Mouse (Mus musculus) macrophage (primary cell): ENCODE results near the gene Vmn1r4. TPM values are rescaled to one million over a fixed set of nuclear protein-coding genes. Genes with fewer than 3 reads are reported as not detected.

Experiments used
- H3K27ac ChIP-seq: fragments of 350-480 bp; formaldehyde crosslinking; 2 replicates; pipeline ENCODE4 v1.9.0; 2021
- H3K36me3 ChIP-seq: fragments of 350-480 bp; formaldehyde crosslinking; 2 replicates; pipeline ENCODE4 v1.9.0; 2021; ENCODE audit errors: inconsistent target
- H3K4me3 ChIP-seq: fragments of 350-480 bp; formaldehyde crosslinking; 2 replicates; pipeline ENCODE4 v1.9.0; 2021; ENCODE audit errors: inconsistent target
- H3K79me2 ChIP-seq: fragments of 350-480 bp; formaldehyde crosslinking; 2 replicates; pipeline ENCODE4 v1.9.0; 2021; ENCODE audit errors: inconsistent target
- WGBS: methylation state at CpG from one replicate; pipeline ENCODE4 v1.1.7; 2026; ENCODE audit warnings: inconsistent platforms; ENCODE audit not compliant: missing documents; 5-methylcytosine and 5-hydroxymethylcytosine counted together
- polyA plus RNA-seq: library from polyadenylated mRNA; stranded (reverse); fragments of 250-400 nt; gene quantifications from 3 replicates; pipeline ENCODE4 v1.2.4, GENCODE M21; 2018; ENCODE audit warnings: inconsistent platforms

Vmn1r4 gene
- polyA plus RNA-seq, 1 experiment from 2014 or later, result 0.09 TPM

GRCm38 (mm10) chr6:56932464-56932863 lies 8.6 kb downstream of the Vmn1r4 start:
- WGBS, result 72% methylated on average over 2 of the region's 2 CpGs
- Histone ChIP-seq H3K79me2 (no peaks in the 10 kb centered on the region), H3K4me3 (no peak overlapping the region), H3K27ac (no peak overlapping the region), H3K36me3 (no peaks in the 10 kb centered on the region)

GRCm38 (mm10) chr6:56934366-56934765 lies 10.6 kb downstream of the Vmn1r4 start:
- Histone ChIP-seq H3K79me2 (no peaks in the 10 kb centered on the region), H3K36me3 (no peaks in the 10 kb centered on the region), H3K4me3 (no peak overlapping the region), H3K27ac (no peak overlapping the region)
- 36% methylated on average over 4 of the region's 4 CpGs for WGBS

GRCm38 (mm10) chr6:56956436-56956835 lies 32.6 kb downstream of the Vmn1r4 start:
- no peaks in the 10 kb centered on the region for H3K79me2 ChIP-seq
- H3K4me3 ChIP-seq, result no peak overlapping the region
- H3K36me3 ChIP-seq, result no peaks in the 10 kb centered on the region
- WGBS, result 86% methylated on average over 5 of the region's 5 CpGs
- no peak overlapping the region for H3K27ac ChIP-seq

- no peak within 1 kb of the TSS for H3K27ac ChIP-seq
Measured at GRCm38 (mm10) chr6:56969973-56970372, 46.2 kb downstream of the Vmn1r4 start, which contains the start of gene Vmn1r5. TSS of gene Vmn1r5 (plus strand) at chr6:56970273.

GRCm38 (mm10) chr6:56996943-56997342 lies 73.1 kb downstream of the Vmn1r4 start, which contains the start of gene Vmn1r6:
TSS of gene Vmn1r6 (plus strand) at chr6:56997243.
- no peaks in the 10 kb centered on the region for H3K79me2 ChIP-seq
- no peak within 1 kb of the TSS for H3K27ac ChIP-seq
- H3K4me3 ChIP-seq, result no peak within 1 kb of the TSS
- no peaks in the 10 kb centered on the region for H3K36me3 ChIP-seq
- WGBS, result 88% methylated on average over 2 of the region's 2 CpGs

More at GRCm38 (mm10) chr6:56969973-56970372, 46.2 kb downstream of the Vmn1r4 start, which contains the start of gene Vmn1r5:
- no peaks in the 10 kb centered on the region for H3K79me2 ChIP-seq
- no peaks in the 10 kb centered on the region for H3K36me3 ChIP-seq
- H3K4me3 ChIP-seq, result no peak within 1 kb of the TSS

Other genes with a start within 250 kb of the Vmn1r4 start
- 28.8 to 54.4 TPM (median 39.2 TPM) in 3 replicates for gene Lsm5, start 219.3 kb upstream of the Vmn1r4 start, polyA plus RNA-seq
- gene Avl9, start 209.1 kb upstream of the Vmn1r4 start, polyA plus RNA-seq, result 11.5 to 18.4 TPM (median 12.3 TPM) in 3 replicates
- gene Kbtbd2, start 126.2 kb upstream of the Vmn1r4 start, polyA plus RNA-seq, result 21.0 to 33.2 TPM (median 27.7 TPM) in 3 replicates
- 8.7 to 10.5 TPM (median 9.6 TPM) in 3 replicates for gene Fkbp9, start 92.0 kb upstream of the Vmn1r4 start, polyA plus RNA-seq
- 31.1 to 84.1 TPM (median 31.6 TPM) in 3 replicates for gene Nt5c3, start 83 bp upstream of the Vmn1r4 start, polyA plus RNA-seq
- not detected in 3 replicates for gene Vmn1r5, start 46.3 kb downstream of the Vmn1r4 start, polyA plus RNA-seq
- gene Vmn1r6, start 73.2 kb downstream of the Vmn1r4 start, polyA plus RNA-seq, result not detected in 3 replicates
- gene Vmn1r7, start 101.3 kb downstream of the Vmn1r4 start, polyA plus RNA-seq, result not detected in 3 replicates
- gene Vmn1r8, start 108.3 kb downstream of the Vmn1r4 start, polyA plus RNA-seq, result not detected in 3 replicates
- not detected in 3 replicates for gene Vmn1r9, start 142.8 kb downstream of the Vmn1r4 start, polyA plus RNA-seq
- gene Vmn1r10, start 185.4 kb downstream of the Vmn1r4 start, polyA plus RNA-seq, result not detected in 3 replicates
- not detected in 3 replicates for gene Vmn1r11, start 209.4 kb downstream of the Vmn1r4 start, polyA plus RNA-seq
- not detected in 3 replicates for gene Vmn1r12, start 232.9 kb downstream of the Vmn1r4 start, polyA plus RNA-seq